Mouse (Mus musculus) liver, embryonic 14.5 days (tissue): ENCODE results near the gene Ccdc6. TPM values are rescaled to one million over a fixed set of nuclear protein-coding genes. Genes with fewer than 3 reads are reported as not detected.

ENCODE experiments used
- ATAC-seq: fragments of 200-750 bp; cut with Nextera tagmentation; 2 replicates; pipeline ENCODE4 v1.8.0; 2017; ENCODE audit warnings: moderate number of reproducible peaks, mild to moderate bottlenecking, moderate library complexity; ENCODE audit not compliant: insufficient read depth
- DNase-seq, 3 experiments: peaks; one replicate each; pipeline ENCODE4 v3.0.0-alpha.2; 2012 to 2013; ENCODE audit warnings: low read depth in 3 of 3, low spot score in 3 of 3
- H3K27ac ChIP-seq: fragments of 300-500 bp; sonication (generic); 2 replicates; pipeline ENCODE4 v1.5.1; 2014; ENCODE audit warnings: moderate library complexity, mild to moderate bottlenecking, control low read depth, inconsistent platforms
- H3K27me3 ChIP-seq: fragments of 300-500 bp; sonication (generic); 2 replicates; pipeline ENCODE4 v1.6.1; 2014; ENCODE audit warnings: mild to moderate bottlenecking, low read length, moderate library complexity; ENCODE audit not compliant: control insufficient read depth, insufficient read depth
- H3K36me3 ChIP-seq: fragments of 300-500 bp; sonication (generic); replicated peaks from 2 replicates; pipeline ENCODE4 v1.6.1; 2014; ENCODE audit warnings: low read depth; ENCODE audit not compliant: control insufficient read depth, insufficient read depth
- H3K4me1 ChIP-seq, 2 experiments: fragments of 200-500 bp in 1 of 2; fragments of 300-500 bp in 1 of 2; sonication (generic) in 1 of 2; replicated peaks; 2 replicates each; pipeline ENCODE4 v1.6.1; 2012 to 2014; ENCODE audit warnings: antibody characterized with exemption in 1 of 2, inconsistent platforms in 1 of 2, low read length in 1 of 2; ENCODE audit not compliant: control insufficient read depth in 2 of 2, insufficient read depth in 2 of 2
- H3K4me2 ChIP-seq: fragments of 300-500 bp; sonication (generic); 2 replicates; pipeline ENCODE4 v1.6.1; 2014; ENCODE audit warnings: low read depth, mild to moderate bottlenecking, control low read depth, moderate library complexity
- H3K4me3 ChIP-seq, 2 experiments: fragments of 200-500 bp in 1 of 2; fragments of 300-500 bp in 1 of 2; sonication (generic) in 1 of 2; 2 replicates each; pipeline ENCODE4 v1.5.1; 2012 to 2014; ENCODE audit warnings: low read depth in 2 of 2, low read length in 2 of 2, mild to moderate bottlenecking in 2 of 2, control low read depth in 1 of 2, inconsistent platforms in 1 of 2, moderate library complexity in 1 of 2; ENCODE audit not compliant: insufficient read depth in 1 of 2
- H3K9ac ChIP-seq: fragments of 300-500 bp; sonication (generic); replicated peaks from 2 replicates; pipeline ENCODE4 v1.6.1; 2014; ENCODE audit warnings: mild to moderate bottlenecking, control low read depth, moderate library complexity
- H3K9me3 ChIP-seq: fragments of 300-500 bp; sonication (generic); 2 replicates; pipeline ENCODE4 v1.6.1; 2016; ENCODE audit warnings: low read length, mixed read lengths; ENCODE audit not compliant: control insufficient read depth
- CTCF ChIP-seq: IDR thresholded peaks from 2 replicates; pipeline ENCODE4 v1.5.1; 2016; ENCODE audit warnings: antibody characterized with exemption, low read depth, control low read depth
- EP300 ChIP-seq: IDR thresholded peaks from 2 replicates; pipeline ENCODE4 v1.6.1; 2016; ENCODE audit warnings: antibody characterized with exemption, low read depth
- WGBS: fragments of 180-500 bp; shearing (Covaris S2); extraction: QIAGEN DNeasy Blood & Tissue Kit; methylation state at CpG from one replicate; pipeline ENCODE4 v1.1.7; 2014; ENCODE audit not compliant: insufficient replicate concordance; 5-methylcytosine and 5-hydroxymethylcytosine counted together
- polyA plus RNA-seq, 2 experiments: library from polyadenylated mRNA; depleted of rRNA in 1 of 2; stranded (reverse) in 1 of 2; unstranded in 1 of 2; fragments of >200 nt; fragmentation: Nextera tagmentation in 1 of 2; extraction: Ambion mirVana in 1 of 2; gene quantifications; 2 replicates each; pipeline versions ENCODE4 v1.2.1 to v1.2.3; 2012 to 2014

The Ccdc6 gene
- polyA plus RNA-seq, 2 experiments = 8.3 to 9.5 TPM

DNA sequence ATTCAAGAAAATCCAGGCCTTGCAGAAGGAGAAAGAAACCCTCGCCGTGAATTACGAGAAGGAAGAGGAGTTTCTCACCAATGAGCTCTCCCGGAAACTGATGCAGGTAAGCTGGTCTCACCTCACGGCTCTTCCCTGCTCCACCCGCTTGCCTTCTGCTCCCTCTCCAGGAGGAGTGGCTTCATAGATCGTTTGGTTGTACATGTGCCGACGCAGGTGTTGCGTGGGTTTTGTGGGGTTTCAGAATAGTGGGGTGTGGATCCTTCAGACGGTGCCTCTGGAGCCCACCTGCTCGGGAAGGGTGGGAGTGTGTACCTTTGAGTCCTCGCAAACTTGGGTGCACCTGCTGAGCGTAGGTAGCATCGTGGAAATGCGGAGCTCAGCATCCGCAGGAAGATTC, 45.7 kb downstream of the Ccdc6 start:
- Histone ChIP-seq H3K27me3 (no peaks in the 10 kb centered on the region), H3K9me3 (no peaks in the 10 kb centered on the region), H3K4me1 (peaks cover 35 to 36% of the 10 kb centered on the region in 2 experiments), H3K4me2 (no peak overlapping the region), H3K4me3 (no peak overlapping the region), H3K36me3 (peaks cover 9% of the 10 kb centered on the region), H3K27ac (no peak overlapping the region), H3K9ac (no peak overlapping the region)
- 87% methylated on average over 17 of the region's 17 CpGs for WGBS
- no peak for DNase-seq
- TF ChIP-seq EP300 = no peak
- TF ChIP-seq CTCF = no peak
- ATAC-seq = no peak

DNA sequence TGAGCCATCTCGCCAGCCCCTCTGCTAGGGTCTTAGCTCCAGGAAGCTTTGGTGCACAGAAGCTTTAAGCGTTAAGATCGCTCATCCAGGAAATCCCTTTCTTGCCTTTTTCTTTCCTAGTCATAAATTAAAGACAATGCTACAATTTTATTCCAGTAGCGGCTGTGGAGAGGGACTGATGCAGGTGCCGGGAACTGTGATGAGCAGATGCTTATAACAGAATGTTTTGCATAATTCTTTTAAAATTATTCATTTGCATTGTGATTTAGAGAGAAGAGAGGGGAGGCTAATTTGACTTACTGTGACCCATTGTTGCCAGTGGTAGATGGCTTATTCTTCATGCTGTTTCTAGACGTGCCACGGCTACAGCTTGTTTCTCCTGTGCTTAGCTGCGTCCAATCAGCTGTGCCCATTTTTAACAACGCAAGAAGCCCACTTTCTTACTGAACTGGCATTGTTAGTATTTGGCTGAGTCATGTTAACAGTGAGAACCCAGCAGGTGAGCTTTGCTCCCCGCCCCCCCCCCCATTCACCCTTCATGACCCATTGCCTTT, 47.2 kb downstream of the Ccdc6 start:
- Histone ChIP-seq H3K27ac (no peak overlapping the region), H3K4me3 (no peak overlapping the region), H3K36me3 (peaks cover 9% of the 10 kb centered on the region), H3K4me2 (no peak overlapping the region), H3K9me3 (no peaks in the 10 kb centered on the region), H3K4me1 (peaks cover 21 to 29% of the 10 kb centered on the region in 2 experiments), H3K9ac (no peak overlapping the region), H3K27me3 (no peaks in the 10 kb centered on the region)
- DNase-seq (no peak), ATAC-seq (no peak)
- WGBS = 82% methylated on average over 10 of the region's 10 CpGs
- no peak for TF ChIP-seq EP300
- TF ChIP-seq CTCF = no peak

- H3K9ac ChIP-seq = no peak overlapping the region
- 91% methylated on average over 12 of the region's 12 CpGs for WGBS
- no peak overlapping the region for H3K4me2 ChIP-seq
- H3K27me3 ChIP-seq = no peaks in the 10 kb centered on the region
- TF ChIP-seq CTCF = no peak
- TF ChIP-seq EP300 = no peak
- no peak overlapping the region for H3K27ac ChIP-seq
- no peak overlapping the region for H3K4me3 ChIP-seq
- H3K36me3 ChIP-seq = peaks cover 9% of the 10 kb centered on the region
- H3K9me3 ChIP-seq = no peaks in the 10 kb centered on the region
- DNase-seq (no peak), ATAC-seq (no peak)
- H3K4me1 ChIP-seq = peaks cover 4 to 13% of the 10 kb centered on the region in 2 experiments
Measured at GRCm38 (mm10) chr10:70145873-70146272, 49.0 kb downstream of the Ccdc6 start.

DNA sequence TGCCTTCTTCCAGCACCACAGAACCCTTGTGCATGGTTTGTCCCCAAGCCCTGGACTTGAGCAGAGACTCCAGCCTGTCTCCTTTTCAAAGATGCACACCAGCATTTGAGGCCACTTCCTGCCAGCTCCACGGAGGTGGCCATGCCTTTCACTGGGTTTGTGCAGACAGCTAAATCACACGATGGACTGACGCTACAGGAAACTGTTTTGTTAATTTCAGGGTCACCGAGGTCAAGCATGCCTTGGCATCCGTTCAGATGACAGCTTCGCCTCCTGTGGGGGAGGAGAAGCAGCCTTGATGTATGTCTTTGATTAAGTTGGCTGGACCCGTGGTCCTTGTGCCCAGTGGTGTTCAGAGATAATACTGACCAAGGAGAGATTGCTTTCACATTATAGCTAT, 52.2 kb downstream of the Ccdc6 start:
- no peak overlapping the region for H3K4me3 ChIP-seq
- H3K27ac ChIP-seq = no peak overlapping the region
- no peaks in the 10 kb centered on the region for H3K27me3 ChIP-seq
- peaks cover 18% of the 10 kb centered on the region for H3K36me3 ChIP-seq
- DNase-seq (no peak), ATAC-seq (no peak)
- 42% methylated on average over 7 of the region's 7 CpGs for WGBS
- TF ChIP-seq CTCF (no peak), EP300 (no peak)
- no peak overlapping the region for H3K4me2 ChIP-seq
- H3K9ac ChIP-seq = no peak overlapping the region
- no peaks in the 10 kb centered on the region for H3K9me3 ChIP-seq
- H3K4me1 ChIP-seq = peaks cover 0 to 6% of the 10 kb centered on the region in 2 experiments; a peak in 2 of 4 replicates

- DNase-seq (no peak), ATAC-seq (no peak)
- no peak overlapping the region for H3K27ac ChIP-seq
- H3K27me3 ChIP-seq = no peaks in the 10 kb centered on the region
- WGBS = 84% methylated on average over 4 of the region's 4 CpGs
- H3K4me1 ChIP-seq = peaks cover 0 to 6% of the 10 kb centered on the region in 2 experiments; a peak in 2 of 4 replicates
- peaks cover 16% of the 10 kb centered on the region for H3K36me3 ChIP-seq
- no peak for TF ChIP-seq EP300
- no peak for TF ChIP-seq CTCF
- H3K9ac ChIP-seq = no peak overlapping the region
- H3K4me3 ChIP-seq = no peak overlapping the region
- no peaks in the 10 kb centered on the region for H3K9me3 ChIP-seq
- H3K4me2 ChIP-seq = no peak overlapping the region
Measured at GRCm38 (mm10) chr10:70150301-70150700, 53.4 kb downstream of the Ccdc6 start.
